ENCODE assay signal across 8 mouse cellular contexts in the genomic region with DNA sequence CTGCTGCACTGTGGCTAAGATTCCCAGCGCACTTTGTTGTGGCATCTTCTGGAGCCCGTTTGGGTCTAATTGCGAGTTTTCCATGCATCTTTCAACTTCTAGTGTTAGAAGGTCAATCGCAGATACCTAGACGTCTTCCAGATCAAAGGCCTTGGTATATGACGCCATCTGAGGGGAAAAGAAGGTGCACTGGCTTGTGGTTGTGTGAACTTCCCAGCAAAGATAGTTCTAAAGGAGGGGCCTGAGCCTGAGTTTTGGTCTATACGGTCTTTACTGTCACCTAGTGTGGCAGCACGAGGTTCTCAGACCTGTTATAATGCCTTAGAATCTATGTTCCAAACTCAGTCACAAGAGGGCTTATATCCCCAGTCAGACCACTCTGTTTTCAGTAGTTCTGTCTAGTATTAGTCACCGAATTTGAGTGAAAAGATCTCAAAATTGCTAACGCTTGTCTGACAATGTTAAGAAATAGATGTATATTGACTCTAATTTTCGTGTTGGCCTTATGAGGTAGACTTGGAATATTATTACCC. TPM values are rescaled to one million over a fixed set of nuclear protein-coding genes. Genes with fewer than 3 reads are reported as not detected.
A peak's percentile ranks its signal among the peaks of the same experiment; 100 is the strongest.
DNase-seq lines count a peak whose midpoint lies in the region; ATAC-seq and TF ChIP-seq lines count a peak whose summit lies in the region.

No protein-coding gene starts in this region.

- TF ChIP-seq POLR2A in cerebellum, adult 2 months (IDR thresholded peaks at IDR 0.05; ENCODE audit: borderline replicate concordance, insufficient read depth, low read length) = no peak
- TF ChIP-seq POLR2A in small intestine, adult 2 months (IDR thresholded peaks at IDR 0.05; ENCODE audit: low read depth, low read length) = no peak

- no peaks in the 10 kb centered on the region for H3K36me3 ChIP-seq in limb, embryonic 15.5 days
- H3K36me3 ChIP-seq in small intestine, adult 2 months (ENCODE audit: control insufficient read depth, insufficient read depth, low read length) = no peaks in the 10 kb centered on the region

- H3K9ac ChIP-seq in limb, embryonic 15.5 days = no peak overlapping the region

- H3K27me3 ChIP-seq in cerebellum, adult 2 months (ENCODE audit: control insufficient read depth, insufficient read depth, low read length) = no peaks in the 10 kb centered on the region
- peaks cover 22% of the 10 kb centered on the region for H3K27me3 ChIP-seq in limb, embryonic 15.5 days
- no peaks in the 10 kb centered on the region for H3K27me3 ChIP-seq in small intestine, adult 2 months (ENCODE audit: control insufficient read depth, insufficient read depth, low read length)

- H3K4me2 ChIP-seq in limb, embryonic 15.5 days = peak overlapping the region; percentile 98

- ATAC-seq in cerebellum, adult (ENCODE audit: insufficient number of reproducible peaks, low FRiP score, low TSS enrichment) = no peak
- ATAC-seq in limb, embryonic 15.5 days (ENCODE audit: insufficient number of reproducible peaks, low FRiP score, low TSS enrichment, low read depth) = no peak

- no peaks in the 10 kb centered on the region for H3K4me1 ChIP-seq in cerebellum, adult 2 months (ENCODE audit: control insufficient read depth, insufficient read depth, low read length)
- peaks cover 7% of the 10 kb centered on the region for H3K4me1 ChIP-seq in limb, embryonic 15.5 days
- H3K4me1 ChIP-seq in small intestine, adult 2 months (ENCODE audit: control insufficient read depth, insufficient read depth, insufficient read length, low read length) = no peaks in the 10 kb centered on the region

- H3K9me3 ChIP-seq in limb, embryonic 15.5 days = no peaks in the 10 kb centered on the region

- peak overlapping the region; percentile 27; the same call in 1 of the 2 replicates for H3K27ac ChIP-seq in cerebellum, adult 2 months (ENCODE audit: insufficient read depth, low read length)
- no peak overlapping the region for H3K27ac ChIP-seq in limb, embryonic 15.5 days
- no peak overlapping the region for H3K27ac ChIP-seq in small intestine, adult 2 months (ENCODE audit: insufficient read depth, low read depth, low read length)

- no peak for TF ChIP-seq CTCF in cerebellum, adult 2 months (IDR thresholded peaks at IDR 0.05; ENCODE audit: borderline replicate concordance, insufficient read depth, low read depth, low read length)
- TF ChIP-seq CTCF in small intestine, adult 2 months (IDR thresholded peaks at IDR 0.05; ENCODE audit: extremely low read depth, insufficient read length, insufficient replicate concordance, low read depth, low read length) = no peak

- WGBS in cerebellum, adult 2 months = 76% methylated on average over 11 of the region's 11 CpGs
- WGBS in limb, embryonic 15.5 days = 37% methylated on average over 11 of the region's 11 CpGs
- WGBS in small intestine, adult 2 months = 60% methylated on average over 11 of the region's 11 CpGs

- DNase-seq in cerebellum, adult 2 months = no peak
- peak; percentile 10 for DNase-seq in thymus, postnatal 14 days
- DNase-seq in thymus, postnatal 25 days = no peak
- DNase-seq in urinary bladder, adult 2 months (ENCODE audit: low spot score) = no peak
- no peak for DNase-seq in right cerebral cortex, adult 2 months (ENCODE audit: low spot score in 2 of 2)

- H3K4me3 ChIP-seq in cerebellum, adult 2 months (replicated peaks; ENCODE audit: insufficient read depth, low read depth, low read length) = peak overlapping the region; percentile 56
- peak overlapping the region; percentile 68 for H3K4me3 ChIP-seq in limb, embryonic 15.5 days
- H3K4me3 ChIP-seq in small intestine, adult 2 months (ENCODE audit: low read depth, low read length) = peak overlapping the region; percentile 73

RNA-seq across cellular contexts. Expression of gene Car2, which starts 1.1 kb away (rescaled TPM):
- polyA plus RNA-seq in cerebellum, adult 2 months (2012; rRNA removed) = 530 and 601 TPM in 2 replicates
- polyA plus RNA-seq in limb, embryonic 15.5 days (2015; fragmentation: Nextera tagmentation; extraction: Ambion mirVana) = 16.4 and 25.7 TPM in 2 replicates
- 23.6 and 721 TPM in 2 replicates for polyA plus RNA-seq in small intestine, adult 2 months (2012; rRNA removed)
- 18.4 and 21.6 TPM in 2 replicates for polyA plus RNA-seq in urinary bladder, adult 2 months (2012; rRNA removed)

RNA-seq across cellular contexts. Expression of gene Car3, which starts 23.9 kb away (rescaled TPM):
- 0.44 and 0.59 TPM in 2 replicates for polyA plus RNA-seq in cerebellum, adult 2 months (2012; rRNA removed)
- polyA plus RNA-seq in limb, embryonic 15.5 days (2015; fragmentation: Nextera tagmentation; extraction: Ambion mirVana) = 38.7 and 232 TPM in 2 replicates
- polyA plus RNA-seq in small intestine, adult 2 months (2012; rRNA removed) = 5.3 and 14.6 TPM in 2 replicates
- 476 and 674 TPM in 2 replicates for polyA plus RNA-seq in urinary bladder, adult 2 months (2012; rRNA removed)
